Mouse (Mus musculus): Measurements from ENCODE around the gene Rasa4.

DNA sequence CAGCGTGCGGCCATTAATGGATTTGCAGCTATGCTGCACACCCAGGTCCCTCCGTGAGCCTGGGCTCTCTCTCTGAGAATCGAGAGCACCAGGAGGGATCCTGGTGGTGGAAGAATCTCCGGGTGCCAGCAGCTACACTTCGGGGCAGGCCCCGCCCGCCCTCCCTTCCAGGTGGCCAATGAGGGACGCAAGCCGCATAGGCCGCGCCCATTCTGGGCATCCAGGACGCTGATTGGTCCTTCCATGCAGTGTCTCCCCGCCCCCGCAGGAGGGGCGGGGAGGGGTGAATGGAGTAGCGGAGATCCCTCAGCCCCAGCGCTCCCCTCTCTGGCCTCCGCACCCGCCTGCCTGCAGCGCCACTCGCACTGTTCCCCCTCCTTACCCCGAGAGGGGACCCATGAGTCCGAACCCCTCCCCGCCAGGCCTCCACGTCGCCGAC is at the start of gene Rasa4:
- TF ChIP-seq CTCF (conservative IDR thresholded peaks at IDR 0.05; ENCODE audit: low read length) (no peak), POU5F1 (IDR thresholded peaks at IDR 0.05; ENCODE audit: borderline replicate concordance, low read length) (no peak)

Measured in E14TG2a.4 (cell line).